Mouse (Mus musculus) mouse embryonic stem cell (cell line): Measurements from ENCODE around the gene Ccdc34.

Experiments
- in situ Hi-C, 2 experiments: fragments of 300-500 bp; cut with MboI; formaldehyde crosslinking; loops; 1 replicate in 1 of 2; 3 replicates in 1 of 2; pipeline ENCODE4 v1.14.3; 2019 to 2020; ENCODE audit warnings: low sequenced_read_pairs in 2 of 2, low pct_unique_long_range_greater_than_20kb in 1 of 2, mixed read lengths in 1 of 2; ENCODE audit not compliant: unreplicated experiment in 1 of 2

Gene Ccdc34

GRCm38 (mm10) chr2:110017616-110018505 lies at the start of gene Ccdc34:
Ccdc34 (plus strand) TSS chr2:110017817.
- in situ Hi-C loops: no loop called here

DNA sequence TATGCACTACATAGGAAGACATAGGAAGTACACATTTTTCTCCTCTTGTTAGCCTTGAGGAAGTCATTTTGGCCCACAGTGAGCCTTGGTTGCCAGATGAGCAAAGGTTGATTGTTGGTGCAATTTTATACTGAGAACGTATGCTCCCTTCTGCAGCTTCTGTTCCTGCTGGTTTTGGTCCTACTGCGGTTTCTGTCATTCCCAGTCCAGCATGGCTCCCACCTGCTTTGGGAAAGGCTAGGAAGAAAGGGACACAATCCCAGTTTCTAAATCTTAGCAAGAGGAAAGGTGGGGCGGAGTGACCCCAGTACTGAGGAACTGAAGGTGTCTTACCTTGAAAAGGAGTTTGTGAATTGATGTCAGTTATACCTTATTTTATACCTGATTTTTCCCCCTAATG lies 48.2 kb upstream of the Ccdc34 start:
- in situ Hi-C loops: no loop called here

DNA sequence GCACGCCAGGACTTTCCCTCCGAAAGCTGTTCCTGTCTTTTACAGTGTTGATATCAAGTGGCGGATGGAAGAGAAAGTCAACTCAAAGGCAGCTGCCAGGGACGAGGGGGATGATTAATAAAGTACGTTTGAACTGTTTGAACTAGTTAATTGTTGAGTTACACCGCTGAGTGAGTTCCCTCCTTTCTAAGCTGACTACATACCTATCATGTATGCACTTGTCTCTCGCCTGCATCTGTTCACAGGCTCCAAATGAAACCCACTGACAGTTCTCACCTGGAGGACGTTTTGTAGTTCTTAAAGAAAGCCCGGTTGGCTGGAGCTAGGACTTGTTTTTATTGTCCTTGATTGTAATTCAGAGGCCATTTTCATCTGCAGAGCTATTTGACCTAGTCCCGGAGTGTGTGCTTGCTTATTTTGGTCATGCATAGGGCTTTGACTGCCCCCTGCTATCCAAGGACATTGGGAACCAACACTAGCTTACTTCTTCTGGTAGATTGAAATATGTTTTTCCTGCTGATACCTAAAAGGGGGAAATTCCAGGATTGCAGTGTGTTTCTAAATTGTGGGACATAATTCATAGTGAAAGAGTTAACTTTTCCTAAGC lies 47.6 kb upstream of the Ccdc34 start:
- in situ Hi-C loops: no loop called here

- in situ Hi-C loops: no loop called here
These were observed 46.7 kb upstream of the Ccdc34 start for GRCm38 (mm10) chr2:109970744-109971410.

GRCm38 (mm10) chr2:109972310-109972709 lies 45.3 kb upstream of the Ccdc34 start:
- in situ Hi-C loops: no loop called here

DNA sequence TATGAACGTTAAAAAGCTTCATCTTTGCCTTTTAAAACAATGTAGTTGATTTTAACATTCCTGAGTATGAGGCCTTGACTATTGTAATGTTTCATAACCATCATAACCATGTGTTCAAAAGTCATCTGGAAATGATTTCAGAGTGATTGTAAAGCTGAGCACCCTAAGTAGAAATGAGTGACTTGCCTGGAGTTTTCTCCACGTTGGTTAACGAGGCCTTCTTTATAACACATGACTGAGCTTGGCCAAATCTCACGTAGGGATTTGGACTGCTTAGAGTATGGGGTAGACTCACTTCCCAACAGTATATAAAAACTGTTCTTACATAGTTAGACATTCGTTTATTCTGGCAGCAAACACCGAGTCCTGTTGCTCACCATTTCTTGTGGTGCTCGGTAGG lies 44.7 kb upstream of the Ccdc34 start:
- in situ Hi-C loops: no loop called here

DNA sequence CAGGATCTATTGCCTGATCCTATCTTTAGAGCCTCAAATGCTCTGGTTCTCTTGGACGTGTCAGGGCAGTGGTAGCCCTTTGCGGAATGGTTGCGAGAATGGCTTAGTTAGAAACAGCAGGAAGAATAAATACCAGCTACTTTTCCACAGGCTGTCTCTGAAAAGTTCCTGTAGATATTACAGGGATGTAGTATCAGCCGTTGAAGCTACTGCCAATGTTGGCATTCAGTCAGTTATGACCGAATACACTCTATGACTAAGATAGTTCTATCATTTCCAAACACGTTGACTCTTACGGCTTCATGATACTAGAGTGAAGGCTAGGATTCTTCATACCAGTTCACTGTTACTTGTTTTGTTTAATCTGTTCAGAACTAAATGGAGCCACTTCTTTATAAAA lies 42.8 kb upstream of the Ccdc34 start:
- in situ Hi-C loops: no loop called here

DNA sequence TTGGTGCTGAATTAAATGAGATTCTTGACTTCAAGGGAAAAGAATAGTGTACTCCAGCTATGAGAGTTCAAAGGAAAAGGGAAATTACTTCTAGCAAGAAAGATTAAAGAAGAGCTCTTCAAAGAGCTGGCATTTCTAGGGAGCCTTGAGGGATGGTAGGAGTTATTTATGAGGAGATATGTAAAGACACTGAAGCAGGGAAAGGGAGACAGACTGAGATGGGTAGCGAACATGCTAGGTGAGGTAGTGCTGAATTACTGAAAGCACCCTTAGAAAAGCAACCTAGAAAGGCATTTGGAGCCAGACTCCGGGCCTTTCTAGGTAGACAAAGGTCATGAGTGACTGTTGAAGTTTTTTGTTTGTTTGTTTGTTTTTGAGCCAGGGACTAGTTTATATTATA lies 41.4 kb upstream of the Ccdc34 start:
- in situ Hi-C loops: no loop called here

GRCm38 (mm10) chr2:109977322-109977721 lies 40.3 kb upstream of the Ccdc34 start:
- in situ Hi-C loops: no loop called here

DNA sequence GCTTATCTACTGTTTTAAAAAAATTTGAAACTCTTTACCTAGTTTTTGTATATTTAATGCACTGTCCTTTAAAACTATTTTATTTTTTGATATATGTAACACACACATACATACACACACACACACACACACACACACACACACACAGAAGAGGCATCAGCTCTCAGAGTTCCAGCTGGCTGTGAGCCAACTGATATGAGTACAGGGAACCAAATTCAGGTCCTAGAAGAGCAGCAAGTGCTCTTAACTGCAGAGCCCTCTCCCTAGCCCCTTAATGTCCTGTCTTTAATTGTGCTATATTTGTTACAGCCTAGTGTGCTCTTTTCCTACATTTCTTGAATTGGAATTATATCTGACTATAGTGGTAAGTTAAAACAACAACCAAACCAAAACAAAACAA lies 38.4 kb upstream of the Ccdc34 start:
- in situ Hi-C loops: no loop called here

- in situ Hi-C loops: no loop called here
These were observed 34.2 kb upstream of the Ccdc34 start for GRCm38 (mm10) chr2:109983435-109983834.

GRCm38 (mm10) chr2:109984930-109985329 lies 32.7 kb upstream of the Ccdc34 start:
- in situ Hi-C loops: no loop called here

- in situ Hi-C loops: no loop called here
These were observed 32.1 kb upstream of the Ccdc34 start for GRCm38 (mm10) chr2:109985560-109985959.

DNA sequence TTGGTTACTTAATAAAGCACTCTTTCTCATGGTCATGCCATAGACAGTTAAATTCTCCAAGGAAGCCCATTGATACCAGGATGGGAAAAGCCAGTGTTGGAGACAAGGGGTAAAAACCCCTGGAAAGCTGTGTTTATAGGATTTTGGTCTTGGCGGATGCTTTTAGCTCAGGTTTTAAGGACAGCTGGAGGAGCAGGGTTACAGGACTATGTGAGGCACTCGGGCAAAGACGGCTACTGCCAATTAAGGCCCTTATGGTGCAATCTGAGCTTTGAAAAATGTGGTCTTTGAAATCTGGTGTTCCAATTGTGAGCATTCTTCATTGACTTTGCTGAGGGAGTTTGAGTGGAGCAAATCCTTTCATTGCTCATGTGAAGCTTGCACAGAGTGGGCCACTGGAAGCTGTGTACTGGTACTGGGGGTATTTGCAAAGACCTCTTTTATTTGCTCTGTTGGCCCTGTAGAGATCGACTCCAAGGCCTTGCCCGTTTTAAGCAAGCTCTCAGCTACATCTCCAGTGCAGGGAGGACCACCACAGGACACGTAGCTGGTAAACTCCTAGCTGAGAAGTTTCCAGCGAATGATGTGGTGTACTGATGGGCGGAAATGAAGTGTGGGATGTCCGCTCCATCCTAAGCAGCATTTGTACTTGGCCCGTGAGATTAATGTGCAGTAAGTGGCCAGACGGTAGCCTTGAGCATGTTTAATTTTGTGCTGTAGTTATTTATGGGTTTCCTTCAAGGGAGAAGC lies 31.4 kb upstream of the Ccdc34 start:
- in situ Hi-C loops: no loop called here

GRCm38 (mm10) chr2:109987946-109988345 lies 29.7 kb upstream of the Ccdc34 start:
- in situ Hi-C loops: no loop called here

DNA sequence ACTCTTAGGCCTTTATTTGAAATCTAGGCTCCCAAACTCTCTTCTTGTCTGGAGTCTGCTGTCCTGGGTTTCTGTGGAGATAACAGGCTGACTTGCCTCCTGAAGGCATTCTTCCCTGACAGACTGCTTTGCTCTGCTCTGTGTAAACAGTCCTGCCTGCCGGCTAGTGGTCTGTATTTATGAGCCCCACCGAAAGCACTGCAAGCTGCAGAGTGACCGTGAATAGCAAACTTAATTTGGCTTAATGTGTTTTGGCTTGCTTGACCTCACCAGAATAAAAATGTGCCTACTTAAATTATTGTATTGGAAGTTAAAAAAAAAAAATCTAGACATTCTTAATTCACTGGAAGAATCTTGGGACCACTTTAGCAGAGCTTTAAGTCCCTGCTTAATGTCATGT lies 28.4 kb upstream of the Ccdc34 start:
- in situ Hi-C loops: no loop called here

GRCm38 (mm10) chr2:109989679-109990473 lies 27.7 kb upstream of the Ccdc34 start:
- in situ Hi-C loops: no loop called here

GRCm38 (mm10) chr2:109991754-109992153 lies 25.9 kb upstream of the Ccdc34 start:
- in situ Hi-C loops: no loop called here
